Mouse (Mus musculus) bone marrow, adult 2 months (tissue): ENCODE results near the gene Abhd4.

ENCODE experiments used
- CTCF ChIP-seq: fragments of 200-500 bp; IDR thresholded peaks from 2 replicates; pipeline ENCODE4 v1.5.1; 2011; ENCODE audit warnings: low read length, control low read depth; ENCODE audit not compliant: control insufficient read depth, insufficient read depth
- POLR2A ChIP-seq: fragments of 200-500 bp; IDR thresholded peaks from 2 replicates; pipeline ENCODE4 v1.6.1; 2011; ENCODE audit warnings: low read depth, mild to moderate bottlenecking, control low read depth, low read length, borderline replicate concordance; ENCODE audit not compliant: control insufficient read depth

DNA sequence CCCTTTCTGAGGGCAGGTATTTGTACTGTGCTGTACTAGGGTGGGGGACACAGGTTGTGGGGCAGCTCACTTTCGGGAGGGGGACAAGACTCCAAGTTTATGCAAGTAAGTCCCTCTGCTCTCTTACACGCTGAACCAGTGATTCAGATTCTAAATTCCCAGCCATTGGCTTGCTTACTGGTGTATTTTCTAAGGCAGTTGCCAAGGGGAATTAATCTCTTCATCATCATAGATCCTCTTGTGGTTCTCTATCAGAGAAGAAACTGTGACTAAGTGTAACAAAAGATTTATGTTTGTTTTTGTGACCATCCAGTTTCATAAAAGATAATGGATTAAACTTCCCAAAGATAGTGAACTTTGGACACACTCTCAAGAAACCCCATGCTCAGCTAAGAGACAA is 40.3 kb upstream of the Abhd4 start:
- TF ChIP-seq CTCF: no peak
- TF ChIP-seq POLR2A: no peak
